Mouse (Mus musculus) MEL (cell line): ENCODE data around the gene Pax8. TPM values are rescaled to one million over a fixed set of nuclear protein-coding genes. Genes with fewer than 3 reads are reported as not detected.

Experiments
- polyA plus RNA-seq, 2 experiments: library from polyadenylated mRNA; stranded (reverse) in 1 of 2; unstranded in 1 of 2; fragments of >175 nt in 1 of 2; fragments of >200 nt in 1 of 2; gene quantifications; 2 replicates each; pipeline versions ENCODE4 v1.2.1 to v1.2.4; 2012; ENCODE audit warnings: low replicate concordance in 2 of 2, low read depth in 1 of 2; ENCODE audit not compliant: insufficient read length in 2 of 2, insufficient read depth in 1 of 2, missing spikeins in 1 of 2
- total RNA-seq: library from RNA; depleted of rRNA; stranded (reverse); fragments of 300-350 nt; gene quantifications from 2 replicates; pipeline ENCODE4 v1.2.3, GENCODE M21; 2012; rRNA removed

Gene Pax8
- total and polyA plus RNA-seq, 3 experiments = not detected

Other genes with a start within 250 kb of the Pax8 start
- gene Il1f5, start 198.6 kb downstream of the Pax8 start, total RNA-seq = not detected in 2 replicates
- gene Il1f5, start 198.6 kb downstream of the Pax8 start, polyA plus RNA-seq = not detected
- not detected in 2 replicates for gene Il1f10, start 184.4 kb downstream of the Pax8 start, total RNA-seq
- not detected for gene Il1f10, start 184.4 kb downstream of the Pax8 start, polyA plus RNA-seq
- not detected in 2 replicates for gene Il1rn, start 138.7 kb downstream of the Pax8 start, total RNA-seq
- gene Il1rn, start 138.7 kb downstream of the Pax8 start, polyA plus RNA-seq = not detected
- not detected in 2 replicates for gene Psd4, start 108.0 kb downstream of the Pax8 start, total RNA-seq
- under 1 TPM in 1 of 2 experiments, not detected in 1; 0.11 TPM for gene Psd4, start 108.0 kb downstream of the Pax8 start, polyA plus RNA-seq